Mouse (Mus musculus): Measurements from ENCODE around the gene Commd1.

The Commd1 gene

GRCm38 (mm10) chr11:22886991-22887390 lies 95.2 kb downstream of the Commd1 start:
- no peak for DNase-seq (ENCODE audit: low spot score)

GRCm38 (mm10) chr11:22885350-22885749 lies 96.8 kb downstream of the Commd1 start:
- DNase-seq (ENCODE audit: low spot score): no peak

- peak; percentile 54 for DNase-seq (ENCODE audit: low spot score)
Measured at GRCm38 (mm10) chr11:22883676-22884075, 98.5 kb downstream of the Commd1 start.

- DNase-seq (ENCODE audit: low spot score): no peak
Measured at GRCm38 (mm10) chr11:22882926-22883325, 99.3 kb downstream of the Commd1 start.

- DNase-seq (ENCODE audit: low spot score): no peak
Measured at GRCm38 (mm10) chr11:22880383-22881172, 101.6 kb downstream of the Commd1 start.

- DNase-seq (ENCODE audit: low spot score): no peak
Measured at GRCm38 (mm10) chr11:22879645-22880044, 102.5 kb downstream of the Commd1 start.

GRCm38 (mm10) chr11:22876680-22877330 lies 105.4 kb downstream of the Commd1 start:
- DNase-seq (ENCODE audit: low spot score): no peak

- DNase-seq (ENCODE audit: low spot score): no peak
Measured at GRCm38 (mm10) chr11:22875279-22875678, 106.9 kb downstream of the Commd1 start.

GRCm38 (mm10) chr11:22874747-22875146 lies 107.4 kb downstream of the Commd1 start:
- no peak for DNase-seq (ENCODE audit: low spot score)

- DNase-seq (ENCODE audit: low spot score): no peak
Measured at GRCm38 (mm10) chr11:22873383-22873782, 108.8 kb downstream of the Commd1 start.

- no peak for DNase-seq (ENCODE audit: low spot score)
Measured at GRCm38 (mm10) chr11:22872307-22872680, 109.9 kb downstream of the Commd1 start.

- DNase-seq (ENCODE audit: low spot score): no peak
Measured at GRCm38 (mm10) chr11:22871628-22872306, 110.4 kb downstream of the Commd1 start.

- DNase-seq (ENCODE audit: low spot score): no peak
Measured at GRCm38 (mm10) chr11:22868582-22868981, 113.6 kb downstream of the Commd1 start.

- no peak for DNase-seq (ENCODE audit: low spot score)
Measured at GRCm38 (mm10) chr11:22867691-22868090, 114.5 kb downstream of the Commd1 start.

- no peak for DNase-seq (ENCODE audit: low spot score)
Measured at GRCm38 (mm10) chr11:22865635-22866246, 116.4 kb downstream of the Commd1 start.

- no peak for DNase-seq (ENCODE audit: low spot score)
Measured at GRCm38 (mm10) chr11:22864305-22865060, 117.7 kb downstream of the Commd1 start.

- no peak for DNase-seq (ENCODE audit: low spot score)
Measured at GRCm38 (mm10) chr11:22863581-22863980, 118.6 kb downstream of the Commd1 start.

- DNase-seq (ENCODE audit: low spot score): no peak
Measured at GRCm38 (mm10) chr11:22861315-22861714, 120.9 kb downstream of the Commd1 start.

- peak; percentile 65 for DNase-seq (ENCODE audit: low spot score)
Measured at GRCm38 (mm10) chr11:22860335-22861227, 121.6 kb downstream of the Commd1 start, which contains the start of gene B3gnt2. Gene B3gnt2, minus strand, starts transcription at chr11:22860961.

- DNase-seq (ENCODE audit: low spot score): peak; percentile 92
Measured at GRCm38 (mm10) chr11:22859633-22860334, 122.4 kb downstream of the Commd1 start.
